Mouse (Mus musculus) adipose tissue, adult 10 weeks (tissue): ENCODE data around the gene Tbp. TPM values are rescaled to one million over a fixed set of nuclear protein-coding genes. Genes with fewer than 3 reads are reported as not detected.

Source experiments
- polyA plus RNA-seq: library from polyadenylated mRNA; stranded (reverse); fragments of 350-450 nt; fragmentation: Illumina TruSeq; extraction: RNeasy Lipid Tissue Mini Kit (QIAGEN cat#74804); gene quantifications from one replicate; pipeline ENCODE4 v1.2.3, GENCODE M21; 2014; ENCODE audit warnings: low read depth, low replicate concordance

Tbp gene
- 33.6 TPM for polyA plus RNA-seq

DNA sequence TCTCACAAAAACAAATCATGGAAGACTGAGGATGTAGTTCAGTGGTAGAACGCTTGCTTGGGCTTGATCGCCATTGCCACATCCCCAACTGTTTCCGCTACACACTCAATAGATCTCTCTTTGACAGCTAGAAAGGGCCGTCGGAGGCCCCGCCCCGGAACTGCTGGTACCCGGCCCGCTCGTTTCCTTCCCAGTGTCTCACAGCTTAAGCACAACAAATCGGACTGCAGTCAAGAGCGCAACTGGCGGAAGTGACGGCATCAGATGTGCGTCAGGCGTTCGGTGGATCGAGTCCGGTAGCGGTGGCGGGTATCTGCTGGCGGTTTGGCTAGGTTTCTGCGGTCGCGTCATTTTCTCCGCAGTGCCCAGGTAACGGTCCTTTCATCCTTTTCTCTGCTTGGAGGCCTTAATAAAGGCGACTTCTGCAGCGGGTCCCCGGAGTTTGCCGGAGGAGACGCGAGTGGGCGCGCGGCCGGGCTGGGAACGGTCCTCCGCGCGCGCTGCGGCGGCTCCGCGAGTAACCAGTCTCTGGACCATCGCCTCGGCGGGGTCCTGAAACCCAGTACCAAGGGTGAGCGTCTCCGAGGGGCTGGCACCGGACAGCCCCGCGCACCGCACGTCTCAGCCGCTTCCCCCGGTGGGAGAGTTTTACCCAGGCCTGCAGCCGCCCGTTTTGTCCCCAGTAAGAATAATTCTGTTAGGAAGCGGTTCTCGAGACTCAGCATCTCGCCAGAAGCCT, at the start of gene Tbp, which contains the start of gene Psmb1:
Gene Tbp, plus strand, starts transcription at position 233 of the 739 bp plus-strand sequence.
Gene Psmb1, minus strand, starts transcription at position 96 of the 739 bp plus-strand sequence.

DNA sequence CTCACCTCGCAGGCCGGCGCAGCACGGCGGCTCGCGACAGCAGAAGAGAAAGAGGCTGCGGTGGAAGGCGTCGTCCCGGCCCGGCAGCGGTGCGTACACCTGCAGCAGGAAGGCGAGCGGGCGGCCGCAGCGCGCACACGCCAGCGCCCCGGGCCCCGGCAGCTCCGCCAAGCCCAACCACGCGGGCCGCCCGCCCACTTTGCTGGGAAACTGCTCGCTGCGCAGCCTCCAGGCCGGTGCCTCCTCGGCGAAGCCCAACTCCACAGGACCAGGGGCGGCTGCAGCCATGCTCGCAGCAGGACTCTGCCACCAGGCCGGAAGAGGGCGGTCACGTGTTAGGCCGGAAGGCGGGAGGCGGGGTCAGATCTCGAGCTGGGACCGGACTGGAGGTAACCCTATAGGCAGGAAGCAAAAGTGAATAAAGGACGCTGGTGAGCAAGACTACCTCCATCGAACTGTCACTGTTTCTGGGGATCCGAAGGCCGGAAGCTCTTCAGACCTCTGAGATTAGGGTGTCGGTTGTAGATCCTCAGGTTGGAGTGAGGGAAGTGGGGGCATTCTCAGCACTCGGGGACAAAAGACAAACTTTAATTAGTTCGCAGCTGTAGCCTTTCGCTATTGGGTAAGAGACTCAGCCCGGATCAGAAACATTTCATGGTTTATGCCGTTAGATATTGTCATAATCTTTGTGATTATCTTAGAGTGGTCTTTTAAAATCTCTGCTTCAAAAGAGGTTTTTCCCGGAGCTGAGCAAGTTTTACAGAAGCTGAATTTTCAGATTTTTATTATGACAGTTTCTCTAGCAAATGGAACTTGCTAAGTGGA, 27.5 kb downstream of the Tbp start, which contains the start of gene Pdcd2:
Gene Pdcd2, minus strand, starts transcription at position 316 of the 825 bp plus-strand sequence.

DNA sequence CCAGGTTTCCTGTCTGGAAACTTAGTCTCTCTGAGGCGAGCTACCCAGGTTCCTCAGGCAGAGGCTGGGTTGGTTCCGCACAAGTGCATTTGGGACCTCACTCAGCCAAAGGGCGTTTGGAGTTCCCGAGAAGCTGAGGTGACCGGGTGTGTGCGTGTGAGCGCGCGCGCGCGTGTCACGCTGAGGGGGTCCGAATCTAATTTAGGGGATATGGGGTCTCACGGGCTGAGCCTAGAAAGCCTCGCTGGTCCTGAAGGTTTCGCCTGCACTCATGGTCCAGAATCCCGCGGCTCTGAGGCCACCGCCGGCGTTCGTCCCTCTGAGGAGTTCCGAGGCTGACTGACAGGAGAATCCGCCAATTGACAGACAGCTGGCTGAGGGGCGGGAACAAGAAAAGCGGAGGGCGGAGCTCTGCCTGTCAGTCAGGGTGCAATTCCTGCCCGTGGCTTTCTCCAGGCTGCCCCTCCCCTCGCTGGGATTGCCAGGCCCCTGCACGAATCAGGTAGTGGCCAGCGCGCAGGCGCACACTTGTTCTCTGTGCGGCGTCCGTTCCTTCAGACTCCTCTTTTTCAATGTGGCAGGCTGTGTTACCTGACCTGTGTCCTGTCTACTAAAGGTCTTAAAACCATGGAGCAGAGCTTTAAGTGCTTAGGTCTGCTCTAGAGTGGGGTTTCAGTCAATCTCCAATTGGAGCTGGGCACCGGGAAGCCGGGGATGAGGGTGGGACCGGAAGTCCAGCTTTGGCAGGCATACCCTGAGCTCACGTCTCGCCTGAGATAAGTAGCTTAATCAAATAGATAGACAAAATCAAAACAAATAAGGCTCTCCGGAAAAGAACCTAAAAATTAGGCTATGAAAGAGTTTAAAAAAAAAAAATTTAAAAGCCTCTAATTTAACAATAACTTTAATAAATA, 64.6 kb downstream of the Tbp start, which contains the start of gene Prdm9:
Gene Prdm9, minus strand, starts transcription at position 341 of the 914 bp plus-strand sequence.

Other genes with a start within 250 kb of the Tbp start
- gene Dll1, start 123.0 kb upstream of the Tbp start, polyA plus RNA-seq: 7.9 TPM
- 21.7 TPM for gene Fam120b, start 103.7 kb upstream of the Tbp start, polyA plus RNA-seq
- 124 TPM for gene Psmb1, start 137 bp upstream of the Tbp start, polyA plus RNA-seq
- gene Pdcd2, start 27.4 kb downstream of the Tbp start, polyA plus RNA-seq: 27.7 TPM
- gene Prdm9, start 64.5 kb downstream of the Tbp start, polyA plus RNA-seq: 10.0 TPM
- gene Chd1, start 205.1 kb downstream of the Tbp start, polyA plus RNA-seq: 12.1 TPM